Mouse (Mus musculus) erythroid progenitor cell, adult 5-6 weeks (primary cell): Measurements from ENCODE around the gene Slc6a21. TPM values are rescaled to one million over a fixed set of nuclear protein-coding genes. Genes with fewer than 3 reads are reported as not detected.

Source experiments
- ATAC-seq: replicated peaks from 2 replicates; pipeline ENCODE4 v1.8.0; 2016; ENCODE audit warnings: moderate number of reproducible peaks, mild to moderate bottlenecking, moderate TSS enrichment, inconsistent platforms; ENCODE audit not compliant: poor library complexity, low FRiP score, severe bottlenecking
- total RNA-seq, 2 experiments: library from RNA; stranded (forward) in 1 of 2; stranded (reverse) in 1 of 2; fragments of 150-400 nt in 1 of 2; fragments of 186-747, 209-891 nt in 1 of 2; gene quantifications; 2 replicates each; pipeline versions ENCODE4 v1.2.3 to v1.2.4; 2015 to 2017; ENCODE audit warnings: low replicate concordance in 2 of 2

Slc6a21 gene
- total RNA-seq, 2 experiments from 2014 or later = not detected

- ATAC-seq = no peak
Measured at GRCm38 (mm10) chr7:45312023-45312422, 34.7 kb downstream of the Slc6a21 start.

DNA sequence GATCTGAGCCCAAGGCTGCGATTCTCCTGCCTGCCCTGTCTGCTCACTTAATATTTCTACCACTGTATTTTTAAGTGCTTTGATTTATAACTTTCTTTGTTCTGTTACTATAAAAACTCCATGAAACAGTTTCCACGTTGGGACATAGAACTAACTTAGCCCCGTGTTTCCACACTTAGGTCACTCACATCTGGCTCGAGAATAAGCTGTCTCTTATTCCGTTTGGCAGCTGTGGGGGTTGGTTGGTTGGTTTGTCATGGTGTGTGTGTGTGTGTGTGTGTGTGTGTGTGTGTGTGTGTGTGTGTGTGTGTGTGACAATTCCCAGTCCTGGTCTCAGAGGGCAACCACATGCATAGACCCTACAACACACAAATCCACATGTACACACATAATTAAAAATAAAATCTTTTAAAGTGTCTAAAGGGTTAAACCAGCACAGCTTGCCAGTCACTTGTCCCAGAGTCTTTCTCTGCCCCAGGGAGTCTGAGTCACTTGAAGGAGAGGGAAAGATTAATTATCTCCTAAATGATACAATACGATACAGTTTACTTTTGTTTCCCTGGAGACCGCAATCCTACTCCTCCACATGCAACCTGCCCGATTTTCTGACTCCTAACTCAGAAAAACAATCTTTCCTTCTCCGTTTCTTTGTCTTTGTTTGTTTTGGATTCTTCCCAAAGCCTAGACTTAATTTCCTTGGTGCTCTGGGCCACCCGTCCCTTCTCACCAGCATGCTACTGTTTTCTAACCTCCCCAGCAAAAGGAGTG is 35.6 kb downstream of the Slc6a21 start:
- ATAC-seq = no peak

GRCm38 (mm10) chr7:45313495-45313894 is 36.2 kb downstream of the Slc6a21 start:
- ATAC-seq = no peak

GRCm38 (mm10) chr7:45315182-45315701 is 37.9 kb downstream of the Slc6a21 start:
- ATAC-seq = no peak

- no peak for ATAC-seq
Measured at GRCm38 (mm10) chr7:45316536-45316935, 39.2 kb downstream of the Slc6a21 start.

DNA sequence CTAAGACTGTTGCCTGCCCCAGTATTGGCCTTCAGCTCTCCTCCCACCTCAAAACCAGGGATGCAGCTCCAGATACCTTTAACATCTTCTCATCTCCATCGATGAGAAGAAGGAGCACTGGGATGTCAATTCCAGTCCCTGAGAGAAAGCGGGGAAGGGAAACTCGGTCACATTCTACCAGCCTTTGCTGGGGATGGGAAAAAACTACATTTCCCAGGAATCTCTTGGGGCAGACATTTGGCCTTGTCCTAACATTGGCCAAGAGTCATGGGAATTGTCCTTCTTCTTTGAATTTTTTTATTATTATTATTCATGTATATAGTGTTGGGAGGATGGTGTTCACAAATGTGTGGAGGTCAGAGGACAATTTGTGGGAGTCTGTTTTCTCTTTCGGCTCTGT is 44.9 kb downstream of the Slc6a21 start:
- no peak for ATAC-seq

DNA sequence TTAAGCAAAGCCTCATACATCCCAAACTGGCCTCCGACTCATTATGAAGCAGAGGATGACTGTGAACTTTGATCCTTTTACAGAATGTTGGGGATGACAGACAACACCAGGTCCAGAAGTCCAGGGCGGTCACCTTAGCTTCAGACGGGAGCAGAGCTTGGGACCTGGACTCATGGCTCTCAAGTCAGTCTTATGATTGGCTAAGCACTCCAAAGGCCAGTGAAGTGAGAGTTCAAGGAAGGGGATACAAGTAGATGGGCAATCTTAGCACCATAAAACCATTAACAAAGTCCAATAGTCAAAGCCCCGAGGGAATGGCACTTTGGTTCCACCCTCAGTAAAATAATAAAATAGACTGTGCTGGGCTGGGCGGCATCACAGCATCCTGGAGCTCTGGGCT is 45.8 kb downstream of the Slc6a21 start:
- no peak for ATAC-seq

DNA sequence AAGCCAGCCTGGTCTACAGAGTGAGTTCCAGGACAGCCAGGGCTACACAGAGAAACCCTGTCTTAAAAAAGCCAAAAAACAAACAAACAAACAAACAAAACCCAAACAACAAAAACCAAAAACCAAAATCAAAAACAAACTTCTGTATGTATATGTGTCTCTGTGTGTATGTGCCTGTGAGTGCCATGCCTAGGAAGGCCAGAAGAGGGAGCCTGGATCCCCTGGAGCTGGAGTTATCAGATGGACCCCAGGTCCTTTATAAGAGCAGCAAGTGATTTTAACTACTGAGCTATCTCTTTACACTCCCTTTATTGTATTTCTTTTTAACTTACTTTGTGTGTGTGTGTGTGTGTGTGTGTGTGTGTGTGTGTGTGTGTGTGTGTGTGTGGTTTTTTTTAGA is 48.5 kb downstream of the Slc6a21 start:
- ATAC-seq = no peak

GRCm38 (mm10) chr7:45328841-45329475 is 51.6 kb downstream of the Slc6a21 start:
- ATAC-seq = no peak

GRCm38 (mm10) chr7:45331502-45331901 is 54.2 kb downstream of the Slc6a21 start:
- no peak for ATAC-seq

- ATAC-seq = no peak
Measured at GRCm38 (mm10) chr7:45332685-45333425, 55.5 kb downstream of the Slc6a21 start.

- ATAC-seq = peak; percentile 23; the same call in 1 of the 2 replicates
Measured at GRCm38 (mm10) chr7:45333431-45333982, 56.2 kb downstream of the Slc6a21 start, which contains the start of gene Trpm4. Trpm4 (minus strand) TSS chr7:45333780.

DNA sequence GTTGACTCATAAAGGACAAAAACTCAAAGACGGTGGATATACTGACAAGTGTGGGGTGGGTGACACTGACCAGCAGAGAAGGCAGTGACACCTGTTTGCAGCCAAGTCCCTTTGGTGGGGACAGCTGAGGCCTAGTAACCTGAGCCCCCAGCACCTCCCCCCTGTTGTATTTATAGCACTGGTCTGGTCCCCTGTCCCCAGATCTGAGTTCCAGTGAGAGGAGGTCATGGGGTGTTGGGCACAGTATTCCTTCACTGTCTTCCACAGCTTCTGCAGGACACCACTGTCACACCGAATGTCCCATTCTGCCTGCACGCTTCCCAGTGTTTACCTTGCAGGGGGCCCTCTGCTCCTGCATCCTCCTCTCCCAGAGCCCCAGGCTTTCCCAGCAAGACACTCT is 57.3 kb downstream of the Slc6a21 start:
- ATAC-seq = no peak

- ATAC-seq = no peak
Measured at GRCm38 (mm10) chr7:45335056-45335455, 57.7 kb downstream of the Slc6a21 start, which contains the start of gene Hrc. Hrc (plus strand) TSS chr7:45335290.

DNA sequence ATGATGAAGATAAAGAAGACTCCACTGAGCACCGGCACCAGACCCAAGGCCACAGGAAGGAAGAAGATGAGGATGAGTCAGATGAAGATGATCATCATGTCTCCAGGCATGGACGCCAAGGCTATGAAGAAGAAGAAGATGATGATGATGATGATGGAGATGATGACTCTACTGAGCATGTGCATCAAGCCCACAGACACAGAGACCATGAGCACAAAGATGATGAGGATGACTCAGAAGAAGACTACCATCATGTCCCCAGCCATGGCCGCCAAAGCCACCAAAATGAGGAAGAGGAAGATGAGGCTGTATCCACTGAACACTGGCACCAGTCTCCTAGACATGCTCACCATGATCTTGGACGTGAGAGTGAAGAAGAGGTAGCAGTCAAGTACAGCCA is 59.0 kb downstream of the Slc6a21 start:
- ATAC-seq = no peak

DNA sequence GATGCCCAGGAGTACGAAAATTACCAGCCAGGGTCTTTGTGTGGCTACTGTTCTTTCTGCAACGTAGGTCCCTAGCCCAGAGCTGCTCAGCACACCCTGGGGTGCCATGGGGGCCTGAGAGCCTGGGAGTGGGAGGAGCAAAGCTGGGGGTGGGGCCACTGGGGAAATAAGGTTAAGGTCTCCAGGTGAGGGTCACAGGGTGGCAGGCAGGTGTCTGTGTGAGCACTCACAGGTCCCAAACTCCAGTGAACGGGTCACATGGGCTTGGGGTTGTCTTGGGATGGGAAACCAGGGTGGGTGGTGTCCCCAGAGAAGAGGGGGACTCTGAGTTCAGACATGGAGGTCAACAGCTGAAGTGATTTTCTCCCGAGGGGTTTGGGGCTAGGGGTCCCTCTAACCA is 60.2 kb downstream of the Slc6a21 start:
- no peak for ATAC-seq

GRCm38 (mm10) chr7:45338161-45338911 is 61.0 kb downstream of the Slc6a21 start:
- ATAC-seq = no peak
